Mouse (Mus musculus): ENCODE results near the gene Zfp692. TPM values are rescaled to one million over a fixed set of nuclear protein-coding genes. Genes with fewer than 3 reads are reported as not detected.

The Zfp692 gene
- polyA plus RNA-seq, 1 experiment, result 1.1 TPM

GRCm38 (mm10) chr11:58334746-58335145 lies 27.9 kb downstream of the Zfp692 start:
- TF ChIP-seq GATA1 (IDR thresholded peaks at IDR 0.05; ENCODE audit: low read length) (no peak), TAL1 (IDR thresholded peaks at IDR 0.05; ENCODE audit: low read length) (no peak)
- Histone ChIP-seq H3K4me3 (replicated peaks) (no peak overlapping the region), H3K4me1 (ENCODE audit: control insufficient read depth) (peaks cover 41% of the 10 kb centered on the region), H3K9me3 (ENCODE audit: control insufficient read depth, low read length) (no peaks in the 10 kb centered on the region), H3K27me3 (ENCODE audit: control insufficient read depth) (no peaks in the 10 kb centered on the region), H3K36me3 (ENCODE audit: control insufficient read depth) (peaks cover 82% of the 10 kb centered on the region)

- TF ChIP-seq TAL1 (IDR thresholded peaks at IDR 0.05; ENCODE audit: low read length), result no peak
- no peak for TF ChIP-seq GATA1 (IDR thresholded peaks at IDR 0.05; ENCODE audit: low read length)
- peaks cover 71% of the 10 kb centered on the region for H3K36me3 ChIP-seq (ENCODE audit: control insufficient read depth)
Measured at GRCm38 (mm10) chr11:58346745-58347144, 39.9 kb downstream of the Zfp692 start.

GRCm38 (mm10) chr11:58350628-58351027 lies 43.8 kb downstream of the Zfp692 start:
- Histone ChIP-seq H3K9me3 (ENCODE audit: control insufficient read depth, low read length) (peaks cover 6% of the 10 kb centered on the region; the same call in 1 of the 2 replicates), H3K27me3 (ENCODE audit: control insufficient read depth) (no peaks in the 10 kb centered on the region), H3K4me1 (ENCODE audit: control insufficient read depth) (peaks cover 90% of the 10 kb centered on the region), H3K36me3 (ENCODE audit: control insufficient read depth) (peaks cover 48% of the 10 kb centered on the region), H3K4me3 (replicated peaks) (no peak overlapping the region)
- no peak for TF ChIP-seq TAL1 (IDR thresholded peaks at IDR 0.05; ENCODE audit: low read length)
- no peak for TF ChIP-seq GATA1 (IDR thresholded peaks at IDR 0.05; ENCODE audit: low read length)

More at GRCm38 (mm10) chr11:58346745-58347144, 39.9 kb downstream of the Zfp692 start:
- peaks cover 51% of the 10 kb centered on the region for H3K4me1 ChIP-seq (ENCODE audit: control insufficient read depth)
- no peak overlapping the region for H3K4me3 ChIP-seq (replicated peaks)
- H3K9me3 ChIP-seq (ENCODE audit: control insufficient read depth, low read length), result peaks cover 4% of the 10 kb centered on the region; the same call in 1 of the 2 replicates
- no peaks in the 10 kb centered on the region for H3K27me3 ChIP-seq (ENCODE audit: control insufficient read depth)

GRCm38 (mm10) chr11:58351179-58351578 lies 44.3 kb downstream of the Zfp692 start:
- H3K4me1 ChIP-seq (ENCODE audit: control insufficient read depth), result peaks cover 88% of the 10 kb centered on the region
- peaks cover 42% of the 10 kb centered on the region for H3K36me3 ChIP-seq (ENCODE audit: control insufficient read depth)
- peaks cover 6% of the 10 kb centered on the region; the same call in 1 of the 2 replicates for H3K9me3 ChIP-seq (ENCODE audit: control insufficient read depth, low read length)
- H3K27me3 ChIP-seq (ENCODE audit: control insufficient read depth), result no peaks in the 10 kb centered on the region
- no peak overlapping the region for H3K4me3 ChIP-seq (replicated peaks)
- TF ChIP-seq TAL1 (IDR thresholded peaks at IDR 0.05; ENCODE audit: low read length), result peak; percentile 58
- no peak; the same call in 1 of the 2 replicates for TF ChIP-seq GATA1 (IDR thresholded peaks at IDR 0.05; ENCODE audit: low read length)

- TF ChIP-seq GATA1 (IDR thresholded peaks at IDR 0.05; ENCODE audit: low read length), result peak; percentile 100
- peak; percentile 82 for TF ChIP-seq TAL1 (IDR thresholded peaks at IDR 0.05; ENCODE audit: low read length)
- Histone ChIP-seq H3K27me3 (ENCODE audit: control insufficient read depth) (no peaks in the 10 kb centered on the region), H3K4me1 (ENCODE audit: control insufficient read depth) (peaks cover 82% of the 10 kb centered on the region), H3K9me3 (ENCODE audit: control insufficient read depth, low read length) (peaks cover 6% of the 10 kb centered on the region; the same call in 1 of the 2 replicates), H3K4me3 (replicated peaks) (peak overlapping the region; percentile 45), H3K36me3 (ENCODE audit: control insufficient read depth) (peaks cover 25% of the 10 kb centered on the region)
Measured at GRCm38 (mm10) chr11:58352681-58353548, 46.0 kb downstream of the Zfp692 start.

- Histone ChIP-seq H3K36me3 (ENCODE audit: control insufficient read depth) (peaks cover 18% of the 10 kb centered on the region), H3K4me3 (replicated peaks) (peak overlapping the region; percentile 45), H3K27me3 (ENCODE audit: control insufficient read depth) (no peaks in the 10 kb centered on the region), H3K4me1 (ENCODE audit: control insufficient read depth) (peaks cover 81% of the 10 kb centered on the region), H3K9me3 (ENCODE audit: control insufficient read depth, low read length) (peaks cover 6% of the 10 kb centered on the region; the same call in 1 of the 2 replicates)
- TF ChIP-seq TAL1 (IDR thresholded peaks at IDR 0.05; ENCODE audit: low read length), result no peak
- no peak for TF ChIP-seq GATA1 (IDR thresholded peaks at IDR 0.05; ENCODE audit: low read length)
Measured at GRCm38 (mm10) chr11:58353709-58354108, 46.8 kb downstream of the Zfp692 start.

GRCm38 (mm10) chr11:58354476-58354875 lies 47.6 kb downstream of the Zfp692 start:
- TF ChIP-seq TAL1 (IDR thresholded peaks at IDR 0.05; ENCODE audit: low read length) (no peak), GATA1 (IDR thresholded peaks at IDR 0.05; ENCODE audit: low read length) (no peak; the same call in 1 of the 2 replicates)
- H3K9me3 ChIP-seq (ENCODE audit: control insufficient read depth, low read length), result peaks cover 6% of the 10 kb centered on the region; the same call in 1 of the 2 replicates
- H3K4me1 ChIP-seq (ENCODE audit: control insufficient read depth), result peaks cover 74% of the 10 kb centered on the region
- H3K4me3 ChIP-seq (replicated peaks), result no peak overlapping the region
- H3K36me3 ChIP-seq (ENCODE audit: control insufficient read depth), result peaks cover 10% of the 10 kb centered on the region
- no peaks in the 10 kb centered on the region for H3K27me3 ChIP-seq (ENCODE audit: control insufficient read depth)

GRCm38 (mm10) chr11:58354927-58355326 lies 48.1 kb downstream of the Zfp692 start:
- H3K9me3 ChIP-seq (ENCODE audit: control insufficient read depth, low read length), result peaks cover 6% of the 10 kb centered on the region; the same call in 1 of the 2 replicates
- no peaks in the 10 kb centered on the region for H3K27me3 ChIP-seq (ENCODE audit: control insufficient read depth)
- H3K4me1 ChIP-seq (ENCODE audit: control insufficient read depth), result peaks cover 71% of the 10 kb centered on the region
- TF ChIP-seq TAL1 (IDR thresholded peaks at IDR 0.05; ENCODE audit: low read length) (no peak), GATA1 (IDR thresholded peaks at IDR 0.05; ENCODE audit: low read length) (no peak)
- H3K4me3 ChIP-seq (replicated peaks), result no peak overlapping the region
- peaks cover 6% of the 10 kb centered on the region for H3K36me3 ChIP-seq (ENCODE audit: control insufficient read depth)

- TF ChIP-seq GATA1 (IDR thresholded peaks at IDR 0.05; ENCODE audit: low read length), result no peak
- no peak for TF ChIP-seq TAL1 (IDR thresholded peaks at IDR 0.05; ENCODE audit: low read length)
- H3K4me1 ChIP-seq (ENCODE audit: control insufficient read depth), result peaks cover 56% of the 10 kb centered on the region
- H3K9me3 ChIP-seq (ENCODE audit: control insufficient read depth, low read length), result peaks cover 2% of the 10 kb centered on the region; the same call in 1 of the 2 replicates
Measured at GRCm38 (mm10) chr11:58357042-58357441, 50.2 kb downstream of the Zfp692 start.

More at GRCm38 (mm10) chr11:58357042-58357441, 50.2 kb downstream of the Zfp692 start:
- H3K27me3 ChIP-seq (ENCODE audit: control insufficient read depth), result peaks cover 5% of the 10 kb centered on the region; the same call in 1 of the 2 replicates
- no peaks in the 10 kb centered on the region for H3K36me3 ChIP-seq (ENCODE audit: control insufficient read depth)
- no peak overlapping the region for H3K4me3 ChIP-seq (replicated peaks)
